Comparison of ENCODE assay signal across 24 mouse cellular contexts in the genomic region with DNA sequence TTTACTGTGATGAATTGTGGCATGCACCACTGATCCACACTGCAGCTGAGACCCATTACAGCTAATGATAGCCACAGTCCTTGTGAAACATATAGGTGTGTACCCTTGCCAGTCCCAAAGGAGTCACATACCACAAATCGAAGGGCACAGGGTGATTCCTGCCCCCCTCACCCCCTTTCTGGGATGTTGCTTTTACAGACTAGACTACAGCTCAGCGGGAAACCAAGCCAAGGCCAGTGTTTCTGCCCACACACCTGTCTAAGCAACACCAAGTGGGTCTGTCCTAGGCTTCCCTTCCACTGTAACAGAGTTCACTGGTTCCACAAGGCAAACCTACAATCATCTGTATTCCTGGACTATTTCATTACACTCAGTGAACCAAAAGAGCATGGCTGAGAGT.
A peak's percentile ranks its signal among the peaks of the same experiment; 100 is the strongest.
DNase-seq lines count a peak whose midpoint lies in the region; ATAC-seq and TF ChIP-seq lines count a peak whose summit lies in the region.
"Had no signal": no experiment of that assay in that cellular context is flagged by ENCODE, and none has a peak within 500 bp of the region (broad histone marks: within the 10 kb centered on the region; RNA-seq: fewer than 3 reads in every experiment).

No protein-coding gene starts in this region.

- H3K9me3 ChIP-seq in forebrain, embryonic 12.5 days: no peaks in the 10 kb centered on the region
- H3K9me3 ChIP-seq in forebrain, embryonic 11.5 days (ENCODE audit: control insufficient read depth, low read length): no peaks in the 10 kb centered on the region
- no peaks in the 10 kb centered on the region for H3K9me3 ChIP-seq in neural tube, embryonic 13.5 days
- no peaks in the 10 kb centered on the region for H3K9me3 ChIP-seq in hindbrain, embryonic 13.5 days
- no peaks in the 10 kb centered on the region for H3K9me3 ChIP-seq in neural tube, embryonic 15.5 days (replicated peaks)
- H3K9me3 ChIP-seq: embryonic facial prominence, embryonic 15.5 days; heart, embryonic 10.5 days; intestine, embryonic 15.5 days; limb, embryonic 12.5 days had no signal

- ATAC-seq in forebrain, embryonic 12.5 days (ENCODE audit: low FRiP score): no peak
- no peak for ATAC-seq in forebrain, embryonic 11.5 days (replicated peaks; ENCODE audit: low FRiP score)
- no peak for ATAC-seq in neural tube, embryonic 13.5 days (ENCODE audit: low read depth)
- ATAC-seq in hindbrain, embryonic 13.5 days (ENCODE audit: low FRiP score): no peak
- ATAC-seq in neural tube, embryonic 15.5 days (ENCODE audit: low FRiP score): no peak
- ATAC-seq: intestine, embryonic 15.5 days; liver, postnatal 0 days; lung, postnatal 0 days had no signal

- no peak for TF ChIP-seq CTCF in thymus, adult 2 months (IDR thresholded peaks at IDR 0.05; ENCODE audit: borderline replicate concordance, control insufficient read depth, extremely low read depth, insufficient read depth, low read length, poor library complexity)

- DNase-seq in forebrain, embryonic 11.5 days (ENCODE audit: low spot score): no peak
- no peak for DNase-seq in neural tube, embryonic 10.5 days (ENCODE audit: extremely low spot score, low spot score)
- no peak for DNase-seq in thymus, adult 2 months
- no peak for DNase-seq in MN1 (ENCODE audit: low spot score)
- DNase-seq: adrenal gland, postnatal 14 days; gastrocnemius, postnatal 10 days; heart, postnatal 4 days; kidney, adult 9 months; kidney, postnatal 14 days; liver, postnatal 0 days; right cerebral cortex, postnatal 25 days; spleen, adult 18-20 months; thymus, postnatal 14 days had no signal

- 84% methylated on average over 2 of the region's 2 CpGs for WGBS in forebrain, embryonic 12.5 days
- WGBS in forebrain, embryonic 11.5 days: 87% methylated on average over 2 of the region's 2 CpGs
- WGBS in neural tube, embryonic 13.5 days: 62% methylated on average over 2 of the region's 2 CpGs
- 54% methylated on average over 2 of the region's 2 CpGs for WGBS in hindbrain, embryonic 13.5 days
- 53% methylated on average over 2 of the region's 2 CpGs for WGBS in neural tube, embryonic 15.5 days
- 84% methylated on average over 2 of the region's 2 CpGs for WGBS in thymus, adult 2 months

- no peaks in the 10 kb centered on the region; the same call in none of the 2 replicates for H3K36me3 ChIP-seq in forebrain, embryonic 12.5 days (replicated peaks)
- no peaks in the 10 kb centered on the region for H3K36me3 ChIP-seq in forebrain, embryonic 11.5 days (ENCODE audit: control insufficient read depth, insufficient read depth, low read length)
- H3K36me3 ChIP-seq in neural tube, embryonic 13.5 days: no peaks in the 10 kb centered on the region
- no peaks in the 10 kb centered on the region for H3K36me3 ChIP-seq in hindbrain, embryonic 13.5 days
- H3K36me3 ChIP-seq in neural tube, embryonic 15.5 days: no peaks in the 10 kb centered on the region
- no peaks in the 10 kb centered on the region for H3K36me3 ChIP-seq in thymus, adult 2 months (ENCODE audit: control insufficient read depth, insufficient read depth, low read length)
- H3K36me3 ChIP-seq: embryonic facial prominence, embryonic 15.5 days; intestine, embryonic 15.5 days had no signal

- no peak overlapping the region for H3K4me3 ChIP-seq in forebrain, embryonic 12.5 days (replicated peaks)
- H3K4me3 ChIP-seq in forebrain, embryonic 11.5 days (ENCODE audit: low read depth, low read length): no peak overlapping the region
- H3K4me3 ChIP-seq in neural tube, embryonic 13.5 days: no peak overlapping the region
- H3K4me3 ChIP-seq in hindbrain, embryonic 13.5 days: no peak overlapping the region
- no peak overlapping the region for H3K4me3 ChIP-seq in neural tube, embryonic 15.5 days (replicated peaks)
- no peak overlapping the region for H3K4me3 ChIP-seq in thymus, adult 2 months (ENCODE audit: control insufficient read depth, insufficient read depth, low read length)
- H3K4me3 ChIP-seq: embryonic facial prominence, embryonic 15.5 days; heart, embryonic 10.5 days; intestine, embryonic 15.5 days; layer of hippocampus, adult 2 months; limb, embryonic 12.5 days had no signal

- H3K27ac ChIP-seq in forebrain, embryonic 12.5 days: peak overlapping the region; percentile 42; the same call in 1 of the 2 replicates
- H3K27ac ChIP-seq in forebrain, embryonic 11.5 days (ENCODE audit: low read depth, low read length): no peak overlapping the region
- H3K27ac ChIP-seq in neural tube, embryonic 13.5 days (replicated peaks): peak overlapping the region; percentile 46
- H3K27ac ChIP-seq in hindbrain, embryonic 13.5 days: peak overlapping the region; percentile 75
- H3K27ac ChIP-seq in neural tube, embryonic 15.5 days (replicated peaks): 0 out of 2 replicates have a peak overlapping the region, but pooled peaks have one; percentile 13
- H3K27ac ChIP-seq in thymus, adult 2 months (ENCODE audit: control insufficient read depth, insufficient read depth, low read length): no peak overlapping the region
- H3K27ac ChIP-seq: embryonic facial prominence, embryonic 15.5 days; heart, embryonic 10.5 days; intestine, embryonic 15.5 days; layer of hippocampus, adult 2 months; limb, embryonic 12.5 days had no signal

- TF ChIP-seq POLR2A in thymus, adult 2 months (IDR thresholded peaks at IDR 0.05; ENCODE audit: control insufficient read depth, extremely low read depth, insufficient read depth, low read length, poor library complexity): no peak

- H3K4me1 ChIP-seq in forebrain, embryonic 12.5 days: peaks cover 26% of the 10 kb centered on the region
- no peaks in the 10 kb centered on the region for H3K4me1 ChIP-seq in forebrain, embryonic 11.5 days (replicated peaks; ENCODE audit: control insufficient read depth, insufficient read depth, low read length)
- H3K4me1 ChIP-seq in neural tube, embryonic 13.5 days (replicated peaks): peaks cover 64% of the 10 kb centered on the region
- peaks cover 70% of the 10 kb centered on the region for H3K4me1 ChIP-seq in hindbrain, embryonic 13.5 days (replicated peaks)
- peaks cover 46% of the 10 kb centered on the region for H3K4me1 ChIP-seq in neural tube, embryonic 15.5 days
- H3K4me1 ChIP-seq in thymus, adult 2 months (replicated peaks; ENCODE audit: control insufficient read depth, insufficient read depth, low read length): no peaks in the 10 kb centered on the region
- H3K4me1 ChIP-seq: intestine, embryonic 15.5 days had no signal

- H3K27me3 ChIP-seq in forebrain, embryonic 12.5 days: no peaks in the 10 kb centered on the region
- no peaks in the 10 kb centered on the region for H3K27me3 ChIP-seq in forebrain, embryonic 11.5 days (ENCODE audit: control insufficient read depth, insufficient read depth, low read length)
- H3K27me3 ChIP-seq in neural tube, embryonic 13.5 days: no peaks in the 10 kb centered on the region
- H3K27me3 ChIP-seq in hindbrain, embryonic 13.5 days: no peaks in the 10 kb centered on the region
- no peaks in the 10 kb centered on the region for H3K27me3 ChIP-seq in neural tube, embryonic 15.5 days (replicated peaks)
- H3K27me3 ChIP-seq in thymus, adult 2 months (ENCODE audit: control insufficient read depth, insufficient read depth, low read length): no peaks in the 10 kb centered on the region
- H3K27me3 ChIP-seq: embryonic facial prominence, embryonic 15.5 days; intestine, embryonic 15.5 days; limb, embryonic 12.5 days had no signal

- no peak overlapping the region for H3K9ac ChIP-seq in forebrain, embryonic 12.5 days
- no peak overlapping the region for H3K9ac ChIP-seq in forebrain, embryonic 11.5 days (ENCODE audit: low read length)
- H3K9ac ChIP-seq in neural tube, embryonic 13.5 days: no peak overlapping the region
- H3K9ac ChIP-seq in hindbrain, embryonic 13.5 days: no peak overlapping the region
- H3K9ac ChIP-seq in neural tube, embryonic 15.5 days (replicated peaks): no peak overlapping the region
- H3K9ac ChIP-seq: embryonic facial prominence, embryonic 15.5 days; intestine, embryonic 15.5 days; limb, embryonic 12.5 days; liver, postnatal 0 days had no signal

- no peak overlapping the region for H3K4me2 ChIP-seq in forebrain, embryonic 12.5 days
- no peak overlapping the region for H3K4me2 ChIP-seq in forebrain, embryonic 11.5 days (ENCODE audit: low read depth, low read length, severe bottlenecking)
- no peak overlapping the region for H3K4me2 ChIP-seq in neural tube, embryonic 13.5 days
- H3K4me2 ChIP-seq in hindbrain, embryonic 13.5 days: no peak overlapping the region
- H3K4me2 ChIP-seq in neural tube, embryonic 15.5 days: no peak overlapping the region
- H3K4me2 ChIP-seq: embryonic facial prominence, embryonic 15.5 days; intestine, embryonic 15.5 days; limb, embryonic 12.5 days; liver, embryonic 11.5 days had no signal

Comparison
In these comparisons a context has a peak if more than half of its experiments do, and no peak if none do; other contexts are left out.
1. H3K27ac ChIP-seq: peak in forebrain, embryonic 12.5 days (single experiment), neural tube, embryonic 13.5 days (single experiment), hindbrain, embryonic 13.5 days (single experiment) and neural tube, embryonic 15.5 days (single experiment); none in forebrain, embryonic 11.5 days (single experiment) and thymus, adult 2 months (single experiment).